Mouse (Mus musculus): ENCODE results near the gene Kiz.

GRCm38 (mm10) chr2:146810695-146811094 lies 45.0 kb upstream of the Kiz start:
- no peak for TF ChIP-seq HCFC1 (IDR thresholded peaks at IDR 0.05; ENCODE audit: borderline replicate concordance, insufficient read depth, low read length)
- no peak for TF ChIP-seq ZNF384 (IDR thresholded peaks at IDR 0.05; ENCODE audit: low read depth, low read length)
- no peak for TF ChIP-seq ZC3H11A (IDR thresholded peaks at IDR 0.05; ENCODE audit: borderline replicate concordance, low read depth, low read length)

Measured in ES-E14 (cell line).